Mouse (Mus musculus): ENCODE measurements around the gene Dse. TPM values are rescaled to one million over a fixed set of nuclear protein-coding genes. Genes with fewer than 3 reads are reported as not detected.
"Not testable (repeated sequence)": the region's sequence is repeated elsewhere in the genome, so short reads cannot be mapped to it uniquely, and the experiment has no call there.

Dse gene
- 20.9 and 22.8 TPM in 2 replicates for polyA plus RNA-seq (2016; fragmentation: Nextera tagmentation; extraction: Ambion mirVana)

DNA sequence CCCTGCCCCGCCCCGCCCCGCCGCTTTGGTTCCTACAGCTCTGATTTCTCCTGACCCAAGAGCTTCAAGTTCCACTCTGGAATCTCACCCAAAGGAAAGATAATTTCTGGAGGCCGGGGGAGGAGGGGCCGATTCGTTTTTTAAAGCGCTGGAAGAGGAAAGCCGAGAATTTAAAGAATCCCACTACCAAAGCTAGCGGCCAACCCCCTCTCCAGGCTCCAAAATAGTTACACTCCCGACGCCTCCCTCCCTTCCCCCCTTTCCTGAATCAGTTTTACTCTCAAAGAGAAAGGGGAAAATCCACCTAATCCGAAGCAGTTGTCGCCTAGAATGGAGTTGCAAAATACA, at the start of gene Dse:
Dse (minus strand) TSS at position 213 of the 348 bp plus-strand sequence.
- Histone ChIP-seq H3K27ac (peak within 1 kb of the TSS; percentile 98), H3K9me3 (no peaks in the 10 kb centered on the region), H3K4me3 (peak within 1 kb of the TSS; percentile 90), H3K36me3 (no peaks in the 10 kb centered on the region), H3K4me1 (peaks cover 9% of the 10 kb centered on the region; the same call in 1 of the 2 replicates), H3K27me3 (ENCODE audit: insufficient read depth, poor library complexity, severe bottlenecking) (no peaks in the 10 kb centered on the region)
- 1% methylated on average over 14 of the region's 14 CpGs for WGBS
- DNase-seq (ENCODE audit: low spot score): no peak

DNA sequence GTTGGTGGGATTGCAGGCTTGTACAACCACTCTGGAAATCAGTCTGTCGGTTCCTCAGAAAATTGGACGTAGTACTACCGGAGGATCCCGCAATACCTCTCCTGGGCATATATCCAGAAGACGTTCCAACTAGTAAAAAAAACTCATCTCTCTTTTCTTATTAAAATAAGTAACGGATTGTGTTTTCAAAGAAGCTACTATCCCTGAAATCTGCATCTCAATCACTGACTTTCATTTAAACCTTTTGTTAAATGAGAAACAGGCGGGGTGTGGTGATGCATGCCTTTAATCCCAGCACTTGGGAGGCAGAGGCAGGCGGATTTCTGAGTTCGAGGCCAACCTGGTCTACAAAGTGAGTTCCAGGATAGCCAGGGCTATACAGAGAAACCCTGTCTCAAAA, 45.3 kb upstream of the Dse start:
- 88% methylated on average over 9 of the region's 9 CpGs for WGBS
- DNase-seq (ENCODE audit: low spot score); H3K36me3 ChIP-seq; H3K4me1 ChIP-seq; H3K9me3 ChIP-seq; H3K27me3 ChIP-seq (ENCODE audit: insufficient read depth, poor library complexity, severe bottlenecking); H3K27ac ChIP-seq; H3K4me3 ChIP-seq: not testable (repeated sequence)

- Histone ChIP-seq H3K27me3 (ENCODE audit: insufficient read depth, poor library complexity, severe bottlenecking) (no peaks in the 10 kb centered on the region), H3K9me3 (no peaks in the 10 kb centered on the region), H3K27ac (no peak overlapping the region), H3K4me1 (no peaks in the 10 kb centered on the region), H3K36me3 (no peaks in the 10 kb centered on the region), H3K4me3 (no peak overlapping the region)
- WGBS: 55% methylated on average over 2 of the region's 2 CpGs
- no peak for DNase-seq (ENCODE audit: low spot score)
Measured at GRCm38 (mm10) chr10:34249594-34249993, 42.1 kb upstream of the Dse start.

DNA sequence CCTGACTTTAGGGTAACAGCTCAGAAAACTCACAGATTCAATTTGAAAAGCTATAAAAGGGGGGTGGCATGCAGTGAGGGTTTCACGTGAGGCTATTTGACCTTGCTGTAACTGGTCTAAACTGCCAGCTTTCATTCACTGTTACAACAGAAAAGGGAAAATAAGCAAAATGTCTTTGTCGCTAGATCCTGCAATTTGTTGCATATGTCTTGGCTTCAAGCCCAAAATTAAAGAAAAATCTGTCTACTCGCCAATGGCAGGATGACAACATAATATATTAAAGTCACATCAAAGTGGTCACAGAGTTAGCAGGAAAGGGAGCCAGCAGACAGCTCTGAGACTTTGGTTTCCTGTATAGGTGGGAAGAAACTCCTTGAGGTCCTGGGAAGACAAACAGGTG, 40.2 kb upstream of the Dse start:
- H3K27ac ChIP-seq: no peak overlapping the region
- no peaks in the 10 kb centered on the region for H3K9me3 ChIP-seq
- no peak overlapping the region for H3K4me3 ChIP-seq
- WGBS: 66% methylated on average over 3 of the region's 3 CpGs
- H3K4me1 ChIP-seq: no peaks in the 10 kb centered on the region
- DNase-seq (ENCODE audit: low spot score): no peak
- no peaks in the 10 kb centered on the region for H3K27me3 ChIP-seq (ENCODE audit: insufficient read depth, poor library complexity, severe bottlenecking)
- H3K36me3 ChIP-seq: no peaks in the 10 kb centered on the region

- Histone ChIP-seq H3K9me3 (no peaks in the 10 kb centered on the region), H3K36me3 (no peaks in the 10 kb centered on the region), H3K4me1 (no peaks in the 10 kb centered on the region), H3K27me3 (ENCODE audit: insufficient read depth, poor library complexity, severe bottlenecking) (no peaks in the 10 kb centered on the region), H3K27ac (no peak overlapping the region), H3K4me3 (no peak overlapping the region)
- WGBS: 72% methylated on average over 2 of the region's 2 CpGs
- no peak for DNase-seq (ENCODE audit: low spot score)
Measured at GRCm38 (mm10) chr10:34246106-34246505, 38.6 kb upstream of the Dse start.

DNA sequence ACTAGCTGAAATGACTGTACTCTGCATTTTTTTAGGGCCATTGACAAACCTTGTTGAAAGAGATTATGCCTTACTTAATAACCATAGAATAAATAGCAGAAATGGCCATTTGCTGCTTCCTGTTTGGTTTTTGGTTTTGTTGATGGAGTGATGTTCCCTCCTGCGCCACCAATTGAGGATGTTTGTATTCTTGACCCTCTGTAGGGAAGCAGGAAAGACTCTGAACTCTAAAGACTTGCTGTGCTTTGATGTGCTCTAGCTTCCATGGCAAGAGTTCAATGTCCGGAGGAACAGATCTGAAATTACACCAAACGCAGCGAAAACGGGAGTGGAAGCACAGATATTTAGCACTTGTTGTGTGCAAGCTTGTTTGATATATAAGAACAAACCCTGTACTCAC, 37.2 kb upstream of the Dse start:
- WGBS: 85% methylated on average over 5 of the region's 5 CpGs
- Histone ChIP-seq H3K9me3 (no peaks in the 10 kb centered on the region), H3K27ac (no peak overlapping the region), H3K4me3 (no peak overlapping the region), H3K4me1 (no peaks in the 10 kb centered on the region), H3K27me3 (ENCODE audit: insufficient read depth, poor library complexity, severe bottlenecking) (no peaks in the 10 kb centered on the region), H3K36me3 (no peaks in the 10 kb centered on the region)
- DNase-seq (ENCODE audit: low spot score): no peak

- 62% methylated on average over 4 of the region's 4 CpGs for WGBS
- peaks cover 5% of the 10 kb centered on the region; the same call in 1 of the 2 replicates for H3K4me1 ChIP-seq
- no peak overlapping the region for H3K27ac ChIP-seq
- no peak for DNase-seq (ENCODE audit: low spot score)
- no peaks in the 10 kb centered on the region for H3K9me3 ChIP-seq
- no peaks in the 10 kb centered on the region for H3K27me3 ChIP-seq (ENCODE audit: insufficient read depth, poor library complexity, severe bottlenecking)
- no peak overlapping the region for H3K4me3 ChIP-seq
- H3K36me3 ChIP-seq: no peaks in the 10 kb centered on the region
Measured at GRCm38 (mm10) chr10:34238536-34238935, 31.0 kb upstream of the Dse start.

DNA sequence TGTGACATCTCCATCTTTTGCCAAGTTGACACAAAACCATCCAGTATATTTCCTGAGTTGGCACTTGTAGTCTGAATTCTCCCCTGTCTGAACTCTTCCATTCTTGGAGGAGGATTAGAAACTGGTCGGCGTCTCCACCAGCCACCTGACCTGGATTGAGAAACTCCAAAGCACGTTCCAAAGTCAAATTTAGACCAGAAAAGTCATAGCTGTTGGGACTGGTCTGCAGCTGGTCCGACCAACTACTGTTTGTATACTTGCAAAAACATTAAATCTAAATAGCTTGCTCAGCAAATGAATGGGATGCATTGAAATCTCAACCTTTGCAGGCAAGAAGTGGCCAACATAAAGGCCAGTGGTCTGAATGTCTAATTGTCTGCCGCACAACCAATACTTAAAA, 29.1 kb upstream of the Dse start:
- Histone ChIP-seq H3K4me3 (no peak overlapping the region), H3K4me1 (peaks cover 5% of the 10 kb centered on the region; the same call in 1 of the 2 replicates), H3K27ac (no peak overlapping the region), H3K27me3 (ENCODE audit: insufficient read depth, poor library complexity, severe bottlenecking) (no peaks in the 10 kb centered on the region), H3K36me3 (no peaks in the 10 kb centered on the region), H3K9me3 (no peaks in the 10 kb centered on the region)
- WGBS: 80% methylated on average over 5 of the region's 5 CpGs
- DNase-seq (ENCODE audit: low spot score): no peak

GRCm38 (mm10) chr10:34235384-34235783, 27.9 kb upstream of the Dse start:
- no peak for DNase-seq (ENCODE audit: low spot score)
- WGBS: 43% methylated on average over 3 of the region's 3 CpGs
- no peak overlapping the region for H3K27ac ChIP-seq

DNA sequence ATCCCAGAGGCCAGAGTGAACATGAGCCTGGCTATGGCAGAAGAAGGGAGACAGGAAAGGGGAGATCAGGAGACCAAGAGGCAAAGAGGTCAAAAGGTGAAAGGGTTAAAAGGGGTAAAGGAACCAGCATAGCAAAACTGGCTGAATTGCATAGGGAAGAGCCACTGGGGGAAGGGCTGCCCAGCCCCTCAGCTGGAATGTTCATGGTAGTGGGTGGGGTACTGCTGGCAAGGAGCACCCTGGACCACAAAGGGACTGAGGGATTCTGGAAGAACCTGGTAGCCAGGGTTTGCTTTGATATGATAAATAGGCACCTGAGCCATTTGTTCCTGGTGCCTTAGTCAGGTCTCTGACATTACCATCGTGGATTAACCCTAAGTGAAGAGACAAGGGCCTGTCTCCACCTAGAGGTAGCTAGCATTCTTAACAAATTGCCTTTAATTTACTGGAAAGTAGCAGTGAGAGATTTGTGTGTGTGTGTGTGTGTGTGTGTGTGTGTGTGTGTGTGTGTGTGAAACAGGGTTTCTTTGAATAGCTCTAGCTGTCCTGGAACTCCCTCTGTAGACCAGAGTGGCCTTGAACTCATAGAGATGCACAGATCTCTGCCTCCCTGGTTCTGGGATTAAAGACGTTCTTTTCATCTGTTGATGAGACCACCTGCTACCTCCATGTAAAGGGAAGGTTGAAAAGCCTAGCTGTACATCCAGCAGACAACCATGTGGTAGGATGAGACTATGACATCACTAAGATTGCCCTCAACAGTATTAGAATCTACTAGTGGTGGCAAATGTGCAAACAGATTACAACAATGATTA, 26.6 kb upstream of the Dse start:
- H3K27me3 ChIP-seq (ENCODE audit: insufficient read depth, poor library complexity, severe bottlenecking): no peaks in the 10 kb centered on the region
- 22% methylated on average over 2 of the region's 2 CpGs for WGBS
- no peak for DNase-seq (ENCODE audit: low spot score)
- H3K9me3 ChIP-seq: no peaks in the 10 kb centered on the region
- H3K36me3 ChIP-seq: no peaks in the 10 kb centered on the region
- no peak overlapping the region for H3K27ac ChIP-seq
- H3K4me3 ChIP-seq: no peak overlapping the region
- H3K4me1 ChIP-seq: peaks cover 10% of the 10 kb centered on the region

More at GRCm38 (mm10) chr10:34235384-34235783, 27.9 kb upstream of the Dse start:
- Histone ChIP-seq H3K27me3 (ENCODE audit: insufficient read depth, poor library complexity, severe bottlenecking) (no peaks in the 10 kb centered on the region), H3K36me3 (no peaks in the 10 kb centered on the region), H3K9me3 (no peaks in the 10 kb centered on the region), H3K4me3 (no peak overlapping the region), H3K4me1 (peaks cover 5% of the 10 kb centered on the region; the same call in 1 of the 2 replicates)

GRCm38 (mm10) chr10:34233418-34233817, 25.9 kb upstream of the Dse start:
- H3K36me3 ChIP-seq: no peaks in the 10 kb centered on the region
- DNase-seq (ENCODE audit: low spot score): no peak
- H3K4me1 ChIP-seq: peaks cover 10% of the 10 kb centered on the region
- no peak overlapping the region for H3K27ac ChIP-seq
- no peaks in the 10 kb centered on the region for H3K27me3 ChIP-seq (ENCODE audit: insufficient read depth, poor library complexity, severe bottlenecking)
- no peaks in the 10 kb centered on the region for H3K9me3 ChIP-seq
- H3K4me3 ChIP-seq: no peak overlapping the region
- 78% methylated on average over 1 of the region's 1 CpGs for WGBS

DNA sequence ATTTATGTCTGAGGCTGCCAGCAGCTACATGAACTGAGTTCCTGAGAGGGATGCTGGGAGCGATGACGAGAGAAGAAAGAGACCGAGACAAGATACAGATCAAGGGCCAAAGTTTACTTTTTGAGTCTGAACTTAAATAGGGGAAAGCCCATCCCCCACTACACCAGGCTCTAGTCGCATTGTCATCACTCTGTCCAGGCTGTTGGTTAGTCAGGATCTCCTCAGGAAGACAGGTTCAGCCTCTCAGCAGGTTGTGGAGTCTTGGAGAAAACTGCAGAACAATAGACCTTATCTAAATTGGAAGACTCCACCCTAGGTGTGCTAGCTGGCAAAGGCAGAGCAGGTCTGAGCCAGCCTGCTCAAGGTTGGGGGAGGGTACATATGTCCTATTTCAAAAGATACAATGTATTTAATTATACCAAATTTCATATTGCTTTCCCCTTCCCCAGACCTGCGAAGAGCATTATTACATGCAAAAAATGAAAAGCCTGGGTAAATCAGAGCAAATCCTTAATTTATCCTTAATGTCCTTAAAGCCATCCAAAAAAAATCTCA, 22.7 kb upstream of the Dse start:
- H3K4me3 ChIP-seq: no peak overlapping the region
- WGBS: 27% methylated on average over 5 of the region's 5 CpGs
- H3K4me1 ChIP-seq: peaks cover 10% of the 10 kb centered on the region
- H3K9me3 ChIP-seq: no peaks in the 10 kb centered on the region
- no peaks in the 10 kb centered on the region for H3K36me3 ChIP-seq
- no peaks in the 10 kb centered on the region for H3K27me3 ChIP-seq (ENCODE audit: insufficient read depth, poor library complexity, severe bottlenecking)
- no peak overlapping the region for H3K27ac ChIP-seq
- no peak for DNase-seq (ENCODE audit: low spot score)

DNA sequence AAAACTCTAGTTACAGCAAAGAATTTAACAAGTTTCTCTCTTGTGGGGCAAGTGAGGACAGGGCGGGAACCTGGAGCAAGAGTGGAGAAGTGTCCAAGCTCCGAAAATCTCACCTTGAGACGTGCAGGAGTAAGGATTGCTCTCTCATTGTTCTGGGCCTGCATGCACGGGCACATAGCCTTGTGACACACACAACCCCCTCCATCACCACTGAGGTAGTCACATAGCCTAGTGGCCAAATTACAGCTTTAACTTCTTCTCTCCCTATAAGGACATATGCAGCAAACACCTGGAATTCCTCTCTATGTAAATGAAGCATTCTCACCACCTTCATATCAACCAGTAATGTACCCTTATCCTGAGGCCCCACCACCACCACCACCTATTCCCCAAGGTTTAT, 22.0 kb upstream of the Dse start:
- Histone ChIP-seq H3K4me1 (peaks cover 10% of the 10 kb centered on the region), H3K27me3 (ENCODE audit: insufficient read depth, poor library complexity, severe bottlenecking) (no peaks in the 10 kb centered on the region), H3K9me3 (no peaks in the 10 kb centered on the region), H3K4me3 (no peak overlapping the region), H3K27ac (no peak overlapping the region), H3K36me3 (no peaks in the 10 kb centered on the region)
- 60% methylated on average over 4 of the region's 4 CpGs for WGBS
- no peak for DNase-seq (ENCODE audit: low spot score)
